Mouse (Mus musculus) G1E (cell line): ENCODE data around the gene Tarm1. TPM values are rescaled to one million over a fixed set of nuclear protein-coding genes. Genes with fewer than 3 reads are reported as not detected.

Source experiments
- ATAC-seq: 2 replicates; pipeline ENCODE4 v1.8.0; 2016; ENCODE audit warnings: mild to moderate bottlenecking; ENCODE audit not compliant: insufficient number of reproducible peaks, poor library complexity, low FRiP score, severe bottlenecking; ENCODE audit errors: extremely low read depth
- DNase-seq: peaks from one replicate; pipeline ENCODE4 v3.0.0; 2012; ENCODE audit warnings: low spot score
- H3K27me3 ChIP-seq: 2 replicates; pipeline ENCODE4 v1.6.1; 2012; ENCODE audit warnings: mild to moderate bottlenecking, low read length, inconsistent platforms; ENCODE audit not compliant: insufficient read depth
- H3K36me3 ChIP-seq: replicated peaks from 2 replicates; pipeline ENCODE3; 2012; ENCODE audit warnings: mild to moderate bottlenecking, inconsistent platforms
- H3K4me1 ChIP-seq: 2 replicates; pipeline ENCODE4 v1.6.1; 2012; ENCODE audit warnings: low read depth, low read length, inconsistent platforms, mixed read lengths; ENCODE audit not compliant: insufficient read depth
- H3K4me3 ChIP-seq: 2 replicates; pipeline ENCODE4 v1.5.1; 2012; ENCODE audit warnings: low read depth, mild to moderate bottlenecking, inconsistent platforms, low read length, moderate library complexity, mixed read lengths
- H3K9me3 ChIP-seq: replicated peaks from 2 replicates; pipeline ENCODE4 v1.6.1; 2012; ENCODE audit warnings: inconsistent platforms
- CTCF ChIP-seq: IDR thresholded peaks from 2 replicates; pipeline ENCODE4 v1.5.1; 2012; ENCODE audit warnings: low read depth, low read length, inconsistent platforms, mixed read lengths
- GATA1 ChIP-seq: IDR thresholded peaks from 2 replicates; pipeline ENCODE4 v1.6.1; 2012; ENCODE audit warnings: borderline replicate concordance, low read length, inconsistent platforms, mixed read lengths
- GATA2 ChIP-seq: IDR thresholded peaks from 2 replicates; pipeline ENCODE4 v1.6.1; 2012; ENCODE audit warnings: low read depth, low read length, inconsistent platforms, borderline replicate concordance
- POLR2AphosphoS5 ChIP-seq: IDR thresholded peaks from 2 replicates; pipeline ENCODE4 v1.6.1; 2012; ENCODE audit warnings: low read depth, low read length, inconsistent platforms; ENCODE audit not compliant: insufficient replicate concordance
- TAL1 ChIP-seq: conservative IDR thresholded peaks from 2 replicates; pipeline ENCODE4 v1.6.1; 2012; ENCODE audit warnings: low read depth, low read length, inconsistent platforms, mixed read lengths
- polyA plus RNA-seq: library from polyadenylated mRNA; stranded (reverse); fragments of >175 nt; gene quantifications from 2 replicates; pipeline ENCODE4 v1.2.3, GENCODE M21; 2012
- total RNA-seq, 2 experiments: library from RNA; stranded (forward) in 1 of 2; stranded (reverse) in 1 of 2; fragments of 200-1000 nt in 1 of 2; fragments of >200 nt in 1 of 2; fragmentation: Nextera tagmentation in 1 of 2; gene quantifications; 2 replicates each; pipeline ENCODE4 v1.2.3; 2014 to 2017

Gene Tarm1
- total and polyA plus RNA-seq, 3 experiments = 1.3 TPM; not detected in 2

- ATAC-seq (no peak), DNase-seq (no peak)
- H3K27me3 ChIP-seq = no peaks in the 10 kb centered on the region
- no peaks in the 10 kb centered on the region for H3K4me1 ChIP-seq
- no peak overlapping the region for H3K4me3 ChIP-seq
- TF ChIP-seq CTCF = no peak
- no peak for TF ChIP-seq TAL1
- no peak for TF ChIP-seq GATA1
- TF ChIP-seq POLR2AphosphoS5 = no peak
- TF ChIP-seq GATA2 = no peak
- H3K9me3 ChIP-seq = no peaks in the 10 kb centered on the region
- H3K36me3 ChIP-seq = no peaks in the 10 kb centered on the region
These were observed 49.5 kb downstream of the Tarm1 start for GRCm38 (mm10) chr7:3452821-3453485.

- Histone ChIP-seq H3K4me1 (no peaks in the 10 kb centered on the region), H3K36me3 (no peaks in the 10 kb centered on the region), H3K27me3 (no peaks in the 10 kb centered on the region), H3K9me3 (no peaks in the 10 kb centered on the region), H3K4me3 (no peak overlapping the region)
- no peak for DNase-seq
- TF ChIP-seq GATA2 = no peak
- TF ChIP-seq POLR2AphosphoS5 = no peak
- TF ChIP-seq GATA1 = no peak
- ATAC-seq = no peak
These were observed 51.3 kb downstream of the Tarm1 start for GRCm38 (mm10) chr7:3451161-3451560.

GRCm38 (mm10) chr7:3450671-3451070 is 51.8 kb downstream of the Tarm1 start:
- H3K4me3 ChIP-seq = no peak overlapping the region
- ATAC-seq = no peak
- no peaks in the 10 kb centered on the region for H3K4me1 ChIP-seq
- no peaks in the 10 kb centered on the region for H3K36me3 ChIP-seq
- H3K9me3 ChIP-seq = no peaks in the 10 kb centered on the region
- no peak for DNase-seq
- no peaks in the 10 kb centered on the region for H3K27me3 ChIP-seq
- TF ChIP-seq TAL1 (no peak), GATA2 (no peak), GATA1 (no peak), CTCF (no peak), POLR2AphosphoS5 (no peak)

- TF ChIP-seq TAL1 (no peak), POLR2AphosphoS5 (no peak), GATA1 (no peak), CTCF (peak; percentile 32; the same call in 1 of the 2 replicates)
- no peak; the same call in 1 of the 2 replicates for ATAC-seq
- H3K4me3 ChIP-seq = no peak overlapping the region
- H3K36me3 ChIP-seq = no peaks in the 10 kb centered on the region
- peak; percentile 9 for DNase-seq
- no peaks in the 10 kb centered on the region for H3K4me1 ChIP-seq
- no peaks in the 10 kb centered on the region for H3K27me3 ChIP-seq
- H3K9me3 ChIP-seq = no peaks in the 10 kb centered on the region
These were observed 53.5 kb downstream of the Tarm1 start for GRCm38 (mm10) chr7:3448737-3449454.

GRCm38 (mm10) chr7:3447026-3447425 is 55.4 kb downstream of the Tarm1 start:
- H3K36me3 ChIP-seq = no peaks in the 10 kb centered on the region
- H3K27me3 ChIP-seq = no peaks in the 10 kb centered on the region
- TF ChIP-seq GATA1 = no peak
- TF ChIP-seq GATA2 = no peak
- no peak for TF ChIP-seq CTCF
- no peak for TF ChIP-seq POLR2AphosphoS5
- TF ChIP-seq TAL1 = no peak
- ATAC-seq (no peak), DNase-seq (no peak)
- H3K9me3 ChIP-seq = no peaks in the 10 kb centered on the region
- H3K4me1 ChIP-seq = no peaks in the 10 kb centered on the region
- H3K4me3 ChIP-seq = no peak overlapping the region

GRCm38 (mm10) chr7:3446584-3446983 is 55.8 kb downstream of the Tarm1 start:
- no peaks in the 10 kb centered on the region for H3K27me3 ChIP-seq
- DNase-seq (no peak), ATAC-seq (no peak)
- no peaks in the 10 kb centered on the region for H3K9me3 ChIP-seq
- H3K4me3 ChIP-seq = no peak overlapping the region
- H3K36me3 ChIP-seq = no peaks in the 10 kb centered on the region
- H3K4me1 ChIP-seq = no peaks in the 10 kb centered on the region
- no peak for TF ChIP-seq GATA1
- TF ChIP-seq CTCF = no peak
- TF ChIP-seq POLR2AphosphoS5 = no peak
- TF ChIP-seq GATA2 = no peak
- no peak for TF ChIP-seq TAL1
